Mouse (Mus musculus) ES-Bruce4 (cell line): ENCODE data around the gene Slc16a9.

Experiments
- CTCF ChIP-seq: IDR thresholded peaks from one replicate; pipeline ENCODE4 v1.8.1; 2011; ENCODE audit warnings: low read depth, low read length
- POLR2A ChIP-seq: IDR thresholded peaks from one replicate; pipeline ENCODE4 v1.8.1; 2011; ENCODE audit warnings: low read length; ENCODE audit not compliant: insufficient read depth

- no peak for TF ChIP-seq CTCF
- no peak for TF ChIP-seq POLR2A
Observed at GRCm38 (mm10) chr10:70246076-70246475, 1.2 kb downstream of the Slc16a9 start.
